Mouse (Mus musculus) heart, postnatal 0 days (tissue): ENCODE results near the gene Cachd1.

ENCODE experiments used
- CTCF ChIP-seq: IDR thresholded peaks from 2 replicates; pipeline ENCODE4 v1.5.1; 2016; ENCODE audit warnings: antibody characterized with exemption, control low read depth, low read depth
- EP300 ChIP-seq: IDR thresholded peaks from 2 replicates; pipeline ENCODE4 v1.6.1; 2016; ENCODE audit warnings: antibody characterized with exemption, low read depth

DNA sequence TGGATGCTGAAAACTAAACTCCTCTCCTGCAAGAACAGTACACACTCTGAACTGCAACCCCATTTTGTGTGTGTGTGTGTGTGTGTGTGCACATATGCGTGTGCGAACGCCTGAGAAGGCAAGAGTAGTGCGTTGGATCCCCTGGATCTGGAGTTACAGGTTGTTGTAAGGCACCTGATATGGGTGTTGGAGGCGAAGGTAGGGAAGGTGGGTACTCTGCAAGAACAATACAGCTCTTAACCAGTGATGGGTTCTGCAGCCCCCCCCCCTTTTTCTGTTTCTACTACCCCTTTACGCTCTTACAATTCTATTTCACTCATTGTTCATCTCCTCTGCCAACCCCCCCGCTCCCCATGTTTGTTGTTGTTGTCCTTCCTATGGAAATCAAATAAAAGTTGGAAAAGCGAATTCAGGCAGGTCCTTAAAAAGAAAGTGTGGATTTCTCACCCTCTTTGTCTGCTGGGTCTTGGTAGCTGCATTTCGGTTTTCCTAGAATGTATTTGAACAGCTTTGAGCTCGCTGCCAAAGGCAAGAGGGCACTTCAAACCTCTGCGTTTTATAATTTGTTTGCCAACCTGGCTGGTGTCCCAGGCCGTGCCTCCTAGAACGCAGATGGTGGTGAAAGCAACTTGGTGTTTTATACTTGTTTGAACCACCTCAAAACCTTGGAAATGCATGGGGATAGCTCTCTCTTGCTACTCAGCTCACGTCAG lies 24.4 kb downstream of the Cachd1 start:
- no peak for TF ChIP-seq CTCF
- no peak for TF ChIP-seq EP300
